Mouse (Mus musculus): Measurements from ENCODE around the gene Fancc. TPM values are rescaled to one million over a fixed set of nuclear protein-coding genes. Genes with fewer than 3 reads are reported as not detected.
A peak's percentile ranks its signal among the peaks of the same experiment; 100 is the strongest.

Fancc gene
- total RNA-seq, 2 experiments from 2014 or later: 17.1 to 18.9 TPM

DNA sequence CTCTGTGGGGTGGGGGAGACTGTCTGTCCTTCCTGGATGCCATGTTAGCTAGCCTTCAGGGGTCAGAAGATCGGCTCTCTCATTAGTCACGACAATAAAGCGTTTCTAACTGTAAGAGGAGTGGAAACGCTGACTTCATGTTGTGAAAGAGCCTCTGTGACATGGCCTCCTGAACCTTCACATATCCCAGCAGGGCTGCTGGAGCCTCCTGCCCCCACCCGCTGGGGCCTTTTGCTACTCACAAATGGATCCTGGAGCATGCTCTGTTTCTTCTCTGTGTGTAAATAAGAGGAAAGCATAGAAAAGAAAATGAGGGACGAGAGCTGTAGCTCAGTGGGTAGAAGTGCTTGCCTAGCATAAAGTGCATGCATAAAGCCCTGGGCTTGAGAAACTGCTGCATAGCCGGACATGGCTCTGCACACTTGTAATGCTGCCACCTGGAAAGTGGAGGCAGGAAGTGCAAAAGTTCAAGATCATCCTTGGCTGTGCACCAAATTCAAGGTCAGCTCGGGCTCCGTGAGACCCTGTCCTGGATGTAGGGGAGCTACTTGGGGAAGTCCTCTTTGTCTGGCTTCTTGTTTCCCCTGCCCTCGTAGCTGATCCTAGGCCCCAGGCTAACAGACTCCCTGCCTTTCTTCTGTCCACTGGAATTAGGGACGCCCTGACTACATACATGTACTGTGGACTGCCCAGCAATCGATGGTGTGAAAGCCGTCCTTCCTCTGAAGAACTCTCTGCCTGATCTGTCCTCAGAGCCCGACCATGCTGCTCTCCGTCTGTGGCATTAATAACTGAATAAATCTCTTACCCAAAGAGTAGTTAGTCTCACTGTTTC is 202.5 kb downstream of the Fancc start:
- DNase-seq (ENCODE audit: low spot score in 2 of 2): no peak

DNA sequence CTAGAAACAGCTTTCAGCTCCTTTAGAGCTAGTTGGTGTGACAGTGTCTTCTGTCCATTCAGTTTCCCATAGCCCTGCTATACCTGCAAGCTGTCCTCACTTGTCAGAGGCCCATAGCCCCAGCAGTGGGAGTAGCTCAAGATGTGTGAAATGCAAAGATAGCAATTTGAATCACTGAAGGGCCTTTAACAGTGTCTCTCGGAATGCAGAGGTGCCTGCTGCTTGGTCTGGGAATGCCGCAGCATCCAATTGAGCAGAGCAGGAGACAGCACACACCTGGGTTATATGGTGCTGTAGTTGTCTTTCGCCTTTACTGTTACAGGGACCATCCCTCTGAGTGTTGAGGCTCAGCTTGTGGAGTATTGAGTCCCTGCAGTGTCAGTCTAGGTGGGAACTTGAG is 203.4 kb downstream of the Fancc start:
- no peak for DNase-seq (ENCODE audit: low spot score in 2 of 2)

DNA sequence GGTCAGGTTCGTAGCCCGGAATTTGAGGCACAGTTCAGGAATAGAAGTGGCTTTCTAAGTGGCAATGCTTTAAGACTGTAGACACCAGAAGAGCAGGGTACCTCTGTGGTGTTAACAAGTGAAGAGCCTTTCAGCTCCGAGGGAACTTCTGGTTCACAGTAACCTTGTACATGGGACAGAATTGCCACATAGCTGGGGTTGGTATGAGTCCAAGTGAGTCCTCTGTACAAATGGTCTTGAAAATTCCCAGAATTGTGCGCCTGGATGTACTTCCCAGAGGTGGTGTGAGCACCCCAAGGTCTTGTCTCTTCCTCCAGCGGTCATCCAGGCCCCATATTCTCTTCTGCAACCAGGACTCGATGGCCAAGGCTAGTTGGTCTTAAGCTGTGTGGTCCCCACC is 206.1 kb downstream of the Fancc start:
- no peak for DNase-seq (ENCODE audit: low spot score in 2 of 2)

DNA sequence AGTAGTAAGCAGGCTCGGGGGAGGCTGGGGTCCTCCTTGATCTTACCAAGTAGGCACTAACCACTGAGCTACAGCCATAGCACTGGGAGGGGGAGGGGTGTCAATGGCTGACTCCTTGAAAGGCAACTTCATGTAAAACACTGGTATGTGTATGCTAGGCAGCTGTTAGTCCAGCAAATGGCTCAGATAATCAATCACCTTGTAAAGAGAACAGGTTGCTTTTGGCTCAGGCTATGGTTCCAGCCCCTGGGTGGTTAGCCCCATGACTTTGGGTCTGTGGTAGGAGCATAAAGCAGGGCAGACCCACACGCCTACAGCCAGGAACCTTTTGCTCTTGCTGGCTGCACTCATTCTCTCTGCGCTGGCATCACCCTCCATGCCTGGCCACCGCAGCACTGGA is 207.0 kb downstream of the Fancc start:
- DNase-seq (ENCODE audit: low spot score in 2 of 2): no peak

DNA sequence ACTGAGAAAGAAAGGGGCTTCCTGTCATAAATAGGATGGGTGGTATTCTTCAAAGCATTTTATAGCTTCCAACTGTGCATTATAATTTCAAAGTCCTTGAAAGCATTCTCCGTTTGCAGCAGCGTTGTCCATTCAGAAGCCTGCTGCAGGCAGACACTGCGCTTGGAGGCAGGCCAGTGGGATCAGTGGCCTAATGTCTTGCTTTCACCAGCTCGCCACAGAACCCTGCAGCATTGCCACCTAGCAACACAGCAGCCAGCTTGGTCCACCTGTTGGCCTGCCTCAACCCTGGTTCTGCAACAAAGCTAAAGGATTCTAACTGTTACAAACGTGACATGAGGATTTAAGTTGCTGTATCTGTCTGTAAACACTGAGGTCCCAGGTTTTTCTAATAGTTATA is 207.4 kb downstream of the Fancc start:
- DNase-seq (ENCODE audit: low spot score in 2 of 2): no peak

DNA sequence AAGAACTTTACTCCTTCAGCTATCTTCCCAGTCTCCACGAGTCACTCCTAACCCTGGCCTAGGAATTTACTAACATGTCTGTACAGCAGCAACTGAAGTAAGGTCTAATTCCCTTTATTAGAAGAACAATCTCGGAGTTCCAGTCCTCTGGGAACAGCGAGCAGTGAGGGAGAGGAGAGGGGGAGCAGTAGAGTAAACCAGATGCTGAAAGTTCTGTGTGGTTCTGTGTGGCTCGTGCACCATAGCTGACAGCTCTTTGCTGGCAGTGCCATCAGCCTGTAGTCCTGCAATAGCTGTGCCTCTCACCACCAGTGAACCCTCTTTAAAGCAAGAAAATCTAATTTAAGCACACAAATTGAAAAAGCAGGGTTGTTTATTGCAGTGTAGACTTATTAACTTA is 207.9 kb downstream of the Fancc start:
- DNase-seq (ENCODE audit: low spot score in 2 of 2): no peak

DNA sequence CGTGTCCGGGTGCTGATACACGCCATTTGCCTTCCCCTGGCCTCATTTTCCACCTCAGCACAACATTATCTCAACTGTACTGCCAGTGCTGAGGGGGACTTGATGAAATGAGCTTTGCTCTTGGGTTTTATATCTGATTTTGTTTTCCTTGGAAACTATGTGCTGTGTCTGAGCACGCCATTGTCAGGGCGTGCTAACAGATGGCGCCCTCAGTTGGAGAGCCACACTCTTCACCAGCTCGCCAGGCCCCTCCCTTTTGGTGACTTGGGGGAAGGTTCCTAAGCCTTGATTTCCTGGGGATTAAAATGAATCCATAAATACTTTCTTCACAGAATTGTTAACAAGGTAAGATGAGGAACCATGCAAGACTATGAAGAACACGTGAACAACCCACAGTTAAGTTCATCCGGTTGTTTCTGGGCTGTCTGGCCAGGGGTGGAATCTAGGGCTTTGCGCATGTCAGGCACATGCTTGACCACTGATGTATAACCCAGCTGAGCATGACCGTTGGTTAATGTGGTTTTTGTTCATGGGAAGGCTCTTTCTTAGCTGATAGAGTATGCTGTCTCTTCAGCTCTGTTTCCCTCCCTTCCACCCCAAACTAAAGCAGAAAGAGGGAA is 210.5 kb downstream of the Fancc start:
- no peak for DNase-seq (ENCODE audit: low spot score in 2 of 2)

DNA sequence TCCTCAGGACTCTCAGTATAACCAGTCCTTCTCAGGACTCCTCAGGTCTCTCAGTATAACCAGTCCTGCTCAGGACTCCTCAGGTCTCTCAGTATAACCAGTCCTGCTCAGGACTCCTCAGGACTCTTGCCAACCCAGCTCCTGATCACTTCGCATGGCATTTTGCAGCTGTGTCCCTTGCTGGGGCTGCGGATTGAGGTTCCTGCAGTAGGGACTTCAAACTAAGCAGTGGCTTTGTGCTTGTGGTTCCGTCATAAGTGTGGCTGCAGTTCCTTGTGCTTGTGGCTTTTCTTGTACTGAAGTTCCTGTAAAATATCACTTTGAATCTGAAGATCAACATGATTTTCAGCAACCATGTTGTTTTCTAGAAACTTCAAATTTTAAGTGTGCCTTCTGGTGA is 212.3 kb downstream of the Fancc start:
- no peak for DNase-seq (ENCODE audit: low spot score in 2 of 2)

DNA sequence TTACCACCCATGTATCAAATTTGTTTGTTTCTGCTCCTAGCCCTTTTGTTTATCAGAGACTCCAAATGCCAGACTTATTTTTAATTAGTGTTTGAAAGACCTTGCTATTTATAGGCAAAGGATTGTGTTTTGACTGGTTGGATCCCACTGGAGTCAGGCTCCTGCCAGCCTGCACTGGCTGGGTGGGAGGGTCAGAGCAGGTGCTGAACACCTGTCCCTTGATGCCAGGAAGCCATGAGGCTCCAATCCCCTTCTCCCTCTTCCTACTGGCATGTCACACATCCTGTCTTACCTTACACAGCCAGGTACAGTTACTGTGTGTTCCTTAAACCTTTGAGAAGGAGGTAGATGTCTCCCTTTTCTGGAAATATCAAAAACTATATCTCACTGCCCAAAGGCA is 213.8 kb downstream of the Fancc start:
- DNase-seq (ENCODE audit: low spot score in 2 of 2): no peak

DNA sequence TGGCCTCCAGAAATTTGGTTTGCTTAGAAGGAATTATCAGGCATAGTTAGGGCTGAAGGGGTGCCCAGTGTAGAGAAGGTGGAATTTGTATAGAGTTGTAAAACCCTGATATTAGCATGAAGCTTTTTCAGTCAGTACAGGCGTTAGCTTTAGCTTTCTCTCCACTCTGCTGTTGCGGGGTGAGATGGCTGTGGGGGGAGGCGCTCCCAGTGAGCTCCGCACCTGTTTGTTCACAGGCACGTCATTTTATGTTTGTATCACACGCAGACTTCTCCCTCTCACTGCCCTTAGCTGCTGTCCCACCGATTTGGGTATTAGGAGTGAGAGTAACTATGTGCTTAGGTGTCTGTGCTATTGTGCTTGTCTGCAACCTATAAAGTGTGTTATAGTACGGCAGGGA is 215.9 kb downstream of the Fancc start:
- no peak for DNase-seq (ENCODE audit: low spot score in 2 of 2)

DNA sequence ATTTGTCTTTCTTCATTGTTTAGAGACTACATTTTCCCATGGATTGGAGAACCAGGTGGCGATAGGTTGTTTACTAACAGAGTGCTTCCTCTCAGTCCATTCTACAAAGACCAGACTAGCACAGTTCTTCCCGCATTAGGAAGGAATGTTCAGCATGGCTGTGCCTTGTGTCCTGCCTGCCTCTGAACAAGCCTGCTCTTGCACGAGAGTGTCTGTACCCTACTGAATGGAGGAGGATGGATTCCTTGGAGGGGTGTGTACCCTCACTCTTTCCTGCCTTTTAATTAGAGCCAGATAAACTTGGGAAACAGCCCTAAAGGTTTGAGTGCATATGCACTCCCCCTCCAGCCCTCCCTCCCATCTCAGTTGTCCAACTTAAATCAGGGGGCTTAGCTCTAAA is 216.7 kb downstream of the Fancc start:
- DNase-seq (ENCODE audit: low spot score in 2 of 2): no peak

DNA sequence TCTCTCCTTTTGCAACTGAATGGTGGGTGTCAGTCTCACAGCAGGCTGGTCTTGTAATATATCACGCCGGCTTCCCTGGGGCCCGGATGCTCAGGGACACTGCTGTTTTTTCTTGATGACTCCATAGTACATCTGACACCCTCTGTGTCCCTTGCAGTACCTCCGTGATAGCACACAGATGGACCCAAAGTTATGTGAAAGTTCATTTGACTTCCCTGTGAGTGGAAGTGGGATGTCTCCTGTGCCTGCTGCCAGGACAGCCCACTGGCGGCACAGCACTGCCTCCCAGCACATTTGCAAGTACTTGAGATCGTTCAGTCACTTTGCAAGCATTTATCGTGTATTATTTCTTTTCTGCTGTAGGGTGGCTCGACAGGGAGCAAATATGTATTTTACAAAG is 217.3 kb downstream of the Fancc start:
- no peak for DNase-seq (ENCODE audit: low spot score in 2 of 2)

DNA sequence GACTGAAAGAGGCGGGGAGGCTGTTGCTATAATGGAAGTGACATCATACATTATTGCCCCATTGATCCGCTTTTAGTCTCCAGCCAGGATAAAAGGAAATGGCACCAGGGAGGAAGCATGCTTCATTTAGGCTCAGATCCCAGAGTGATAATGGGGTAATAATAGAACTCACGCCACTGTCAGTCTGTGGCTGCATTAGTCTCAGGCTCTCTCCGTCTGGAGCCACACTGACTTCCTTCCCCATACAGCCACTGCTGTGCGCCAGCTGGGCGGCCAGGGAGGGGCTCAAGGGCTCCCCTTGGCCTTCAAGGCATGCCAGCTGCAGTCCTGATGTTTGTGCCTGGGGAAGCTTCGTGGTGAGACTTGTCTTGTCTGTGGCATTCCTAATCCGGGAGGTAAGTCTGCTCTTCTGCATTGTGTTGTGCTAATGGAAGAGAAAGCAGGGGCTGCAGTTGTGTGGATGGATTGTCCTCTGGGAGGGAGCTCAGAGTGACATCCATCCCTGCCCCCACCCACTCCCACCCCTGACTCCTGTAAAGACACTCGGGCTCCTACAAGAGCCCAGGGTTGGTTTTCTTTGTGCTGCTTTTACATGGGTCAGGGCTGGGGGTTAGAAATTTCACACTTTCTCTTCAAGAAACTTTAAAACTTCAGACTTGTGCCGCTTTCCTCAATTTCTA is 218.1 kb downstream of the Fancc start:
- peak in 1 of 2 experiments; percentile 46 for DNase-seq (ENCODE audit: low spot score in 2 of 2)

DNA sequence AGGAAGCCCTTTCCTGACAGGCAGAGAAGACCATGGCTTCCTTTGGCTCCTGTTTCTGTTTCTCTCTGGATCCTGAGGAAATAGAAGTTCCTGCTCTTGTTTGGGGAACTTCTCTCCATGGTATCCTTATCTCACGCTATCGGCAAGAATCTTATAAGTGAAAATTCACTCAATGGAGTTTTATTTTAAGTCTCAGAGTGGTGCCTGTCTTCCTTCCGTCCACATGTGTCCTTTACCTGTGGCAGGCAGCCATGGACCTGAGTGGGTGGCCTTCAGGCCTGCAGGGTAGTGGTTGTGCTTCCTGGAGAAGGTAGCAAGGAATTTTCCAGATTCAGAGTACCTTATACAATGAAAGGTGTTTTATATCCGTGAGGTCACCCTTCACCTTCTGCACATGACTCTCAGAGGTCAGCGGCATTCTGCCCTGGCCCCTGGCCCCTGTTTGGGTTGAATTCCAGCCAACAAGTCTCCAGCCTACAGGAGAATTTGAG is 218.9 kb downstream of the Fancc start:
- DNase-seq (ENCODE audit: low spot score in 2 of 2): no peak

DNA sequence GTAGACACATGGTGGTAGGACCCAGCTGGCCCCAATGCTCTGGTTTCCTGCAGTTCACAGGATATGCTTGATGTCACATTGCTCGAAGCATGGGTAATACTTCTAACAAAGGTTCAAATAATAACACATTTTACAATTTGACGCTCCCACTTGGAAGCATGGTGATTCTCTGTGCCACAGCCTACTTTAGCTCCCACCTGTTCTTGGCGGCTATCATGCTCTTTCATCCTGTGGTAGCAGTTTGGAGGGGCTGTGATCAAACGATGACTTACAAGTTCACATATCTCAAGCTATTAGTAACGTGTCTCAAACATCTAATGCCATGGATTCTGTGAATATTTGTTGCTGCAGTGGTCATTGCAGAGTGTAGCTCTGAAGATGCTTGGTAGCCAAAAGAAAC is 219.8 kb downstream of the Fancc start:
- DNase-seq (ENCODE audit: low spot score in 2 of 2): no peak

DNA sequence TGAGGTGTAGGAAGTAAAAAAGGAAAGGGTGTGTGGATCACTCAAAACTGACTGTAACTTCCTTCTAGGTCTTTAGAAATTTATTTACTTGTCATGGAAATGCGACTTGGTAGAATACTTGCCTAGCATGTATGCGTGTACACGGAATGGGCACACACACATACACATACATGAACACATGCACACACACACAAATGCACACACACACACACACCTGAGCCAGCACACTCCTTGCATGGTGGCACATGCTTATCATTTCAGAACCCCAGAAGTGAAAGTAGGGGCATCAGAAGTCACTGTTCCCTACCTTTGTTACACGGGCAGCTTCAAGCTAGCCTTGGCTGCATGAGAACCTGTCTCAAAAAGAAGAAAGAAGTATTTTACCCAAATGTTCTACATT is 220.7 kb downstream of the Fancc start:
- no peak for DNase-seq (ENCODE audit: low spot score in 2 of 2)

DNA sequence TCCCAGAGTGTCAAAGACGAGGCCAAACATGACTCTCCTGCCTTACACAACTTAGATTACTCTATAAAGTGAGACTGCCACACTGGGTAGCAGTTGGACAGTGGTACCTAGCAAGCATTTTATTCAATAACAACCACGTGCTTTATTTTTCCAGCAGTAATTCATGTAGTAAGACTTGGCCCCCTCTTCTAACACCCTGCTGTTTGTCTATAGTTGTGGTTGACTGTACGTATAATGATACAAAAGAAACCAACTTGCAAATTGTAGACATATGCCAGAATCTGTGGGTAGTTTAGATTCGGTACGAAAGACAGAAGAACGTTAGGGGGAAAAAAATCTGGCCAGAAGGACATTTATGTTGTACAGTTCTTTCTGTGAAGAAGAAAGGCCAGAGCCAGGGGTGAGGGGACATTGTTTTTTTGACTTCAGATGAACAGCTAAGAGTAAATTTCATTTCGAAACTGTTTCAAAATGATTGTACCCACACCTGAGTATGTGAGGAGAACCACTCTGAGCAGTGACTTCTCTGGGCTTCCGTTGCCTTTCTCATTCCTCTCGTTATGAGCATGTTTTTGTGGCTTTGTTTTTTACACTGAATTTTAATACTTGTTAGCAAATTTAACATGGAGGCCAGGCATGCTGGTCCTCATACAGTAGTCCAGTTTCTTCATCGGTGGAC is 222.5 kb downstream of the Fancc start:
- no peak for DNase-seq (ENCODE audit: low spot score in 2 of 2)

DNA sequence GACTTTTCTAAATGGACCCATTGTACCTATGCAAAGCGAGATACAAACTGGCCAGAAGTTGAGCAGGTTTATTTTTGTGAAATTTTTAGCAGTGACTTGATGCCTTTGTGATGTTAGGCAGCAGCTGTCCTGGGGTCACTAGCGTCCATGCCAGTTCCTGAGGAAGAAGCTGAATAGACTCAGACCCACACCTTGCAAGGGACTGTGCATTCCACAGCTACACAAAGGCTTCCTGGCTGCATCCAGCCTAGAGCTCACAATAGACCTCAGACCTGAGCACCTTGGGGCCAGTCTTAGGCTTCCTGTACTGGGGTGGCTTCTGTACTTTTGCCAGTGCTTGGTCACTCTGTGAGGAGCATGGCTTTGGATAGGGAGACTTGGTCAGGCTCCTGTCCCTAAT is 223.2 kb downstream of the Fancc start:
- no peak for DNase-seq (ENCODE audit: low spot score in 2 of 2)

DNA sequence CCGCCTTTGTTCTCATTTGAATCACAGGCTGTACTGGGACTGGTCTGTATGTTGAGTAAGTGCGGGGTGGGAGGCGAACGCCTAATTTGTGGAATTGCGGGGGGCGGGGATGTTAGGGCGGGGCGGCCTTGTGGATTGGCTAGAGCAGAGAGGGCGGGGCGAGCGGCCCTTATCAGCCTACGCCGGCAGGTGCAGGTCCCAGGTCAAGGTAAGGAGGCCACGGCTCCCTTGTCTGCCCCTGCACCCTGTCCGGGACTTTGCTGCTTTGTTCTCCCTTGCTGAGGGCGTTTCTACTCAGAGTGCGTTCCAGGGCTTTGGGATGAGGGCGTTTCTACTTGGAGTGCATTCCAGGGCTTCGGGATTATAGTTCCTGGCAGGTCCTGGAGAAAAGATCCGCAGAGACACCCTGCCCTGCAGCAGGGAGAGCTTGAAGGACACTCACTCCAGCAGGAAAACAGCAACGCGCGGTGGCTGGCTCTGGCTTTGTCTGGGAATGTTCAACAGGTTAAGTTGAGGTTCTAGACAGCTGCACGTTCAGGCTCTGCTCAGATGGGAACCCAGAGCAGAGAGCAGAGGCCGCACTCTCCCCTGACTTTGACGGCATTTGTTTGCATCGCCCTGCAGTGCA is 224.4 kb downstream of the Fancc start:
- DNase-seq (ENCODE audit: low spot score in 2 of 2): peak in 1 of 2 experiments; percentile 34

DNA sequence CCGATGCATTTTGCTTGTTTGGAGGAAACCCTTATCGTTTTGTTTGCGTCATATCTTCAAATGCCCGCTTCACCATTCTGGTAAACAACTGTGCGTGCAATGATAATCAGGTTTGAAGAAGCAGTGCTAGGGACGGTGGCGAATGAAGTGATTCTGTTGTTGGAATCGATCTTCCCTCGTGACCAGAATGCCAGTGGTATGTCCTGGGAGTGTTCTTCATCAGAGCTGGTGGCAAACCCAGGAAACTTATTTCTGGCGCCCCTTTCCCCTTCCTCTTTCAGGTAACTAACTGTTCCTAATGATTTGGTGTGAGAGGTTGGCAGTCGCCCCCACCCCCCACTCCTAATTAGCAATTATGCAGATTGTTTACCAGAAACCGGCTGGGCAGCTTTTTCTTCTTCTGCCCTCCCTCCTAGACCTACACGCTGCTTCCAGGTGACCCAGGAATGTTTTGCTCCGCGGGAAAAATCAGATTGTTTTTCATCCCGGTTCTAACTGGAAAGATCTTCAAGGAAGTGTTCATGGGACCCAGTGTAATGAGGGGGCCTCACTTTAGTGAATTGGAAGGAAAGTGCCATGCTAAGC is 225.0 kb downstream of the Fancc start:
- DNase-seq (ENCODE audit: low spot score in 2 of 2): no peak

DNA sequence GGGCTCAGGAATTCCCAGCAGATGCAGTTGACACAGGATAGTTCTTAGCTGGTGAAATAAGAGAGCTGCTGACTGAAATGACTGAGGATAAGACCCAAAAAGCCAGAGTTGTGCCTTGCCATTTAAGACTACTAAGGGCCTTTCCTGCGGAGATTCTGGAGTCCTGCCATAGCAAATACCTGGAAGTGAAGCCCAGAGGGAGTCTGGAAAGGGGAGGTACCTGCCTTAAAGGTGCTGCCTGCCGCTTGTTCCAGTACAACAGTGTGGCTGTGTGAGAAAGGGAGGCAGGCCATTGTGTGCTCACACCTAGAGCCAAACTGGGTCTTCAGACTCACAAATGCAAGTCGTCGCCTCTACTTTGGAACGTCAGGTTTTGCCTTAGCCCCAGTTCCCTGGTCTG is 226.9 kb downstream of the Fancc start:
- DNase-seq (ENCODE audit: low spot score in 2 of 2): no peak
